Mouse (Mus musculus): ENCODE measurements around the gene Slc7a8. TPM values are rescaled to one million over a fixed set of nuclear protein-coding genes. Genes with fewer than 3 reads are reported as not detected.

Gene Slc7a8
- 4.8 and 5.6 TPM in 2 replicates for polyA plus RNA-seq (2014; fragmentation: Nextera tagmentation; extraction: Ambion mirVana)

DNA sequence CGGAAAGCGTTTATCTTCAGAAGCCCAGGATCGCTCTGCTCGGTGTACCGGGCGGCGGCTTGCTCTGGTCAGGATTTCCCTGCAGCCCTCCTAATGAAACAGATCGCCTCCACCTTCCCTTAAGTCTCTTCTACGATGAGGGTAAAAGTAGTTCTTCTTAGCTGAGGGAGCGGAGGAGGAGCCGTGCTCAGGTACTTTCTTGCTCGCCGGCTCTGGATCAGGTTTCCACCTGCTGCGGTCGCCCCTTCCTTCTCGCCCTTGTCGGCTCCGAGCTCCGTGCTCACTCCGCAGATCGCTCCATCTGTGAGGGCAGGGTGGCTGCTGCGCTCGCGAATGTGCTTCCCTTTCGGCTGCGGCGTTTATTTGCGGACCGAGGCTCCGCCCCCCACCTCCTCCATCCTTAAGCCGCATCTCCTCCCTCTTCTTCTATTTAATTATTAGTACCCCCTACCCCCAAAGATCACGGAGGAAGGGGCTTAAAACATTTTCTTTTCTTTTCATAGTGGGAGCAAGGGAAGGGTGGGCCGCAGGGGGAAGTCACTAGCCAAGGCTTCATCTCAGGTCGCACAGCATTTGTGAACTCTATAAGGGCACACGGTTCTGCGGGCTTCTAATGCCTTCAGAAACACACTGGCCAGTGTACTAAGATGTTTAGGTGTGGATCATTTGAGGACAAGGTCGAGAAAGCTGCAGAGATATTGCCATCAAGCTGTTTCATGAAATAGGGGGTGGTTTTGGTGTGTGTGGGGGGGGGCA lies at the start of gene Slc7a8:
TSS of gene Slc7a8 (minus strand) at position 337 of the 756 bp plus-strand sequence.
- Histone ChIP-seq H3K4me1 (ENCODE audit: control insufficient read depth, insufficient read depth, low read length) (peaks cover 5% of the 10 kb centered on the region; the same call in 1 of the 2 replicates), H3K4me3 (ENCODE audit: low read depth, low read length) (peak within 1 kb of the TSS; percentile 56), H3K36me3 (ENCODE audit: control insufficient read depth, insufficient read depth, low read length) (no peaks in the 10 kb centered on the region), H3K27ac (ENCODE audit: low read depth, low read length) (no peak within 1 kb of the TSS), H3K9ac (ENCODE audit: low read depth, low read length) (peak within 1 kb of the TSS; percentile 66), H3K9me3 (replicated peaks; ENCODE audit: control insufficient read depth, low read length) (no peaks in the 10 kb centered on the region), H3K27me3 (ENCODE audit: control insufficient read depth, insufficient read depth, low read length) (peaks cover 19% of the 10 kb centered on the region), H3K4me2 (peak within 1 kb of the TSS; percentile 90)
- 2% methylated on average over 37 of the region's 37 CpGs for WGBS (ENCODE audit: insufficient replicate concordance)
- ATAC-seq (replicated peaks; ENCODE audit: insufficient number of reproducible peaks, low FRiP score, low TSS enrichment) = 0 out of 2 replicates have a peak, but pooled peaks have one; percentile 31

DNA sequence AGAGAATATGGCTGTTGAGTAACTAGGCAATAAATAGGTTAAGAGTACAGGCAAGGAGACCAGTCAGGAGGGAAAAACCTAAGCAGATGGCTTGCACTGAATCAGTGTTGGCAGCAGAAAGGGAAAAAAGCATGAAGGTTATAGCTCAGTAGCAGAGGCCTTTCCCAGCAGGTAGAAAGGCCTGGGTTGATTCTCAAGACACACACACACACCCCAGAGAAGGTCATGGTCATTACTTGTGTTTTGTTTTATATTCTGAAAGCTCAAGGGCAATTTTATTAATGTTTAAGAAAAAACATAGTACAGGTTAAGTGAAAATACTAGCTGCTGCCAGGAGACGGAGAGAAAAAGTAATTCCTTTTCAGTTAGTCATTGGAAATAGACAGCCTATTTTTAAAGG lies 42.0 kb upstream of the Slc7a8 start:
- Histone ChIP-seq H3K4me1 (ENCODE audit: control insufficient read depth, insufficient read depth, low read length) (no peaks in the 10 kb centered on the region), H3K27ac (ENCODE audit: low read depth, low read length) (no peak overlapping the region), H3K4me3 (ENCODE audit: low read depth, low read length) (no peak overlapping the region), H3K9me3 (replicated peaks; ENCODE audit: control insufficient read depth, low read length) (no peaks in the 10 kb centered on the region), H3K9ac (ENCODE audit: low read depth, low read length) (no peak overlapping the region), H3K36me3 (ENCODE audit: control insufficient read depth, insufficient read depth, low read length) (no peaks in the 10 kb centered on the region), H3K4me2 (no peak overlapping the region), H3K27me3 (ENCODE audit: control insufficient read depth, insufficient read depth, low read length) (no peaks in the 10 kb centered on the region)
- ATAC-seq (replicated peaks; ENCODE audit: insufficient number of reproducible peaks, low FRiP score, low TSS enrichment) = no peak
- 81% methylated on average over 1 of the region's 1 CpGs for WGBS (ENCODE audit: insufficient replicate concordance)

DNA sequence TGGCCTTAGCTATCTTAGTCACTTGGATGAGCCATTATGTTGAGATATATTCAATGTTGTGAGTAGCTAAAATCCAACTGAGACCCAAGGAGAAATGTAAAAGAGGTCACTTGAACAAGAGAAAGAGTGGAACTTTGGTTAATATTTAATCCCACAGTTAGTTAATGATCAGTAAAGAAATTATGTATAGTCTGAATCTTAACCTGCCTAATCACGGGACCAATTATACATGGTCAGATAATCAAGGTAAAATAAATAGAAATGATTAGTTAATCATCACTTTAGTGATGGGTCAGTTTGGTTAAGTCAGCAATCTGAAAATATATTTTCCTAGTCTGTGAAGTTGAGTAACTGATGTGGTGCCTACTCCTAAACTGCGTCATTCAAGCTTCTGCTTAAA lies 40.6 kb upstream of the Slc7a8 start:
- no peak overlapping the region for H3K9ac ChIP-seq (ENCODE audit: low read depth, low read length)
- no peaks in the 10 kb centered on the region for H3K4me1 ChIP-seq (ENCODE audit: control insufficient read depth, insufficient read depth, low read length)
- WGBS (ENCODE audit: insufficient replicate concordance) = 78% methylated on average over 2 of the region's 2 CpGs
- no peaks in the 10 kb centered on the region for H3K9me3 ChIP-seq (replicated peaks; ENCODE audit: control insufficient read depth, low read length)
- H3K4me2 ChIP-seq = no peak overlapping the region
- no peaks in the 10 kb centered on the region for H3K27me3 ChIP-seq (ENCODE audit: control insufficient read depth, insufficient read depth, low read length)
- ATAC-seq (replicated peaks; ENCODE audit: insufficient number of reproducible peaks, low FRiP score, low TSS enrichment) = no peak
- H3K4me3 ChIP-seq (ENCODE audit: low read depth, low read length) = no peak overlapping the region
- no peaks in the 10 kb centered on the region for H3K36me3 ChIP-seq (ENCODE audit: control insufficient read depth, insufficient read depth, low read length)
- H3K27ac ChIP-seq (ENCODE audit: low read depth, low read length) = no peak overlapping the region

DNA sequence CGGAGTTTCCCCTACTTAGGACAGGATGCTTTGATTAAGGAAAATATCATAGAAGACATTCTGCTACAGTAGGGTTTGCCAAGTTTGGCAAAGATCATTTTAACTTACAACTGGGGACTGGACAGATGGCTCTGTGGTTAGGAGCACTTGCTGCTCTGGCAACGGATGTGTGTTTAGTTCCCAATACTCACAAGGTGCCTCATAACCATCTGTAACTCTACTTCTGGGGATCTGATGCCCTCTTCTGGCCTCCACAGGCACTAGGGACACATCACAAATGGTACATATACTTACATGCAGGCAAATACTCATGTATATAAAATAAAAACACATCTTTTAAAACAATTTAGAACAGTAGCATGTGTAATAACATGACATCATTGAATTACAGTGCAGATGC lies 36.0 kb upstream of the Slc7a8 start:
- no peaks in the 10 kb centered on the region for H3K36me3 ChIP-seq (ENCODE audit: control insufficient read depth, insufficient read depth, low read length)
- no peak overlapping the region for H3K4me3 ChIP-seq (ENCODE audit: low read depth, low read length)
- no peak overlapping the region for H3K9ac ChIP-seq (ENCODE audit: low read depth, low read length)
- no peak overlapping the region for H3K27ac ChIP-seq (ENCODE audit: low read depth, low read length)
- no peak overlapping the region for H3K4me2 ChIP-seq
- no peak for ATAC-seq (replicated peaks; ENCODE audit: insufficient number of reproducible peaks, low FRiP score, low TSS enrichment)
- H3K4me1 ChIP-seq (ENCODE audit: control insufficient read depth, insufficient read depth, low read length) = no peaks in the 10 kb centered on the region
- no peaks in the 10 kb centered on the region for H3K27me3 ChIP-seq (ENCODE audit: control insufficient read depth, insufficient read depth, low read length)
- H3K9me3 ChIP-seq (replicated peaks; ENCODE audit: control insufficient read depth, low read length) = no peaks in the 10 kb centered on the region
- WGBS (ENCODE audit: insufficient replicate concordance) = 45% methylated on average over 2 of the region's 2 CpGs

DNA sequence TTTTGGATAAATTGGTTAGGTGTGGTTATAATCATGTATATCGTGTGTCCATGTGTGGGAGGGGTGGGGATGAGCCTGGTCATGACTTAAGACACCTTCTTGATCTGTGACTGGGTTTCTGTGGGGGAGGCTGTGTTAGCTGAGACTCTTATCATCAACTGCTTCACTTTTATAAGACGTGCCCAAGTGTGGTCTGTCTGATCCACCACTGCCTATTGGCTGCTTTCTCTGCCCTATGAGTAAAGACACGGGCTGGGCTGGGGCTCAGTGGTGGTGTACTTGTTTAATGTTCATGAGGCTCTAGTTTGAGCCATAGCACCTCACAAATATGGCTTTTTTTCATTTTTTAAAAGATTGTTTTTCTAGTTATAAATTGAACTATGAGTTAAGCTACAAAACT lies 34.0 kb upstream of the Slc7a8 start:
- WGBS (ENCODE audit: insufficient replicate concordance) = 53% methylated on average over 3 of the region's 3 CpGs
- ATAC-seq (replicated peaks; ENCODE audit: insufficient number of reproducible peaks, low FRiP score, low TSS enrichment) = no peak

DNA sequence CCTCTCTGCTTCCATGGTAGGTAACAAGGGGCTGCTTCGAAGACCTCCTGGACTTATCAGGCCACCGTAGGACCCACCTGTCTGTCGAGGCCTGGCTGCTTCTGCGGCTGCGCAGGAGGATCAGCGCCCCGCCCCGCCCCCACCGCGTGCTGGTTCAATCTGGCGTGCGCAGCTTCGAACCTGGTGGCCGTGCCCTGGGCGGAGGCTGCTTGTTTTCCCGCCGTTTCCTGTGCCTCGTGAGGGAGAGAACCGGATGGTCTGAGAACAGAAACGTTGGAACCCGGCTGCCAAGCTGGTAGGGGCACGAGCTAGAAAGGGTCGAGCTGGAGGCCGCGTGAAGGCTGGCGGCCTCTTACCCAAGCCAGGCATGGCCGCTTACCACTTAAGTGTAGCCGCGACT lies 32.2 kb upstream of the Slc7a8 start, which contains the start of gene Rnf212b:
TSS of gene Rnf212b (plus strand) at position 151 of the 400 bp plus-strand sequence.
- Histone ChIP-seq H3K9me3 (replicated peaks; ENCODE audit: control insufficient read depth, low read length) (no peaks in the 10 kb centered on the region), H3K36me3 (ENCODE audit: control insufficient read depth, insufficient read depth, low read length) (no peaks in the 10 kb centered on the region), H3K4me1 (ENCODE audit: control insufficient read depth, insufficient read depth, low read length) (peaks cover 6% of the 10 kb centered on the region; the same call in 1 of the 2 replicates), H3K27ac (ENCODE audit: low read depth, low read length) (no peak within 1 kb of the TSS), H3K27me3 (ENCODE audit: control insufficient read depth, insufficient read depth, low read length) (no peaks in the 10 kb centered on the region), H3K4me2 (no peak within 1 kb of the TSS), H3K4me3 (ENCODE audit: low read depth, low read length) (no peak within 1 kb of the TSS), H3K9ac (ENCODE audit: low read depth, low read length) (no peak within 1 kb of the TSS)
- 72% methylated on average over 29 of the region's 29 CpGs for WGBS (ENCODE audit: insufficient replicate concordance)
- no peak for ATAC-seq (replicated peaks; ENCODE audit: insufficient number of reproducible peaks, low FRiP score, low TSS enrichment)

More for the DNA sequence above, 34.0 kb upstream of the Slc7a8 start:
- Histone ChIP-seq H3K4me1 (ENCODE audit: control insufficient read depth, insufficient read depth, low read length) (no peaks in the 10 kb centered on the region), H3K9ac (ENCODE audit: low read depth, low read length) (no peak overlapping the region), H3K4me2 (no peak overlapping the region), H3K4me3 (ENCODE audit: low read depth, low read length) (no peak overlapping the region), H3K27me3 (ENCODE audit: control insufficient read depth, insufficient read depth, low read length) (no peaks in the 10 kb centered on the region), H3K36me3 (ENCODE audit: control insufficient read depth, insufficient read depth, low read length) (no peaks in the 10 kb centered on the region), H3K9me3 (replicated peaks; ENCODE audit: control insufficient read depth, low read length) (no peaks in the 10 kb centered on the region), H3K27ac (ENCODE audit: low read depth, low read length) (no peak overlapping the region)

DNA sequence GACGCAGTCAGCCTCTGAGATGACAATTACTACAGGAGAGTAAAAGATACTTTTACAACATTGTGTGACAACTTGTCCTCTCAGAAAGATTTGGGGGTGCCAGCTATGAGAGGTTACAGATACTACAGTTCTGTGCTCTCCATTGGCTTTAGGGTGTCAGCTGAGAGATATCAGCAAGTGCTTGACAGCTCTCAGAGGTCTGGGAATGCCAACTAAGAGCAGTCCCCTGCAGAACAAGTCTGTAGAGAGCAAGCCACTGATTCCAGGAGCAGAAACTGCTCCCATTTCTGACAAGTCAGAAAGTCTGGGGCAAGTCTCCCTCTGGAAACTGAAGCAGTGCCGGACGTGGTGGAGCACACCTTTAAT lies 27.9 kb upstream of the Slc7a8 start:
- Histone ChIP-seq H3K4me1 (ENCODE audit: control insufficient read depth, insufficient read depth, low read length) (peaks cover 7% of the 10 kb centered on the region; the same call in 1 of the 2 replicates), H3K4me2 (no peak overlapping the region; the same call in 1 of the 2 replicates), H3K27me3 (ENCODE audit: control insufficient read depth, insufficient read depth, low read length) (no peaks in the 10 kb centered on the region), H3K27ac (ENCODE audit: low read depth, low read length) (peak overlapping the region; percentile 78), H3K36me3 (ENCODE audit: control insufficient read depth, insufficient read depth, low read length) (no peaks in the 10 kb centered on the region), H3K9ac (ENCODE audit: low read depth, low read length) (no peak overlapping the region), H3K9me3 (replicated peaks; ENCODE audit: control insufficient read depth, low read length) (no peaks in the 10 kb centered on the region), H3K4me3 (ENCODE audit: low read depth, low read length) (no peak overlapping the region)
- ATAC-seq (replicated peaks; ENCODE audit: insufficient number of reproducible peaks, low FRiP score, low TSS enrichment) = no peak
- WGBS (ENCODE audit: insufficient replicate concordance) = 33% methylated on average over 3 of the region's 3 CpGs

DNA sequence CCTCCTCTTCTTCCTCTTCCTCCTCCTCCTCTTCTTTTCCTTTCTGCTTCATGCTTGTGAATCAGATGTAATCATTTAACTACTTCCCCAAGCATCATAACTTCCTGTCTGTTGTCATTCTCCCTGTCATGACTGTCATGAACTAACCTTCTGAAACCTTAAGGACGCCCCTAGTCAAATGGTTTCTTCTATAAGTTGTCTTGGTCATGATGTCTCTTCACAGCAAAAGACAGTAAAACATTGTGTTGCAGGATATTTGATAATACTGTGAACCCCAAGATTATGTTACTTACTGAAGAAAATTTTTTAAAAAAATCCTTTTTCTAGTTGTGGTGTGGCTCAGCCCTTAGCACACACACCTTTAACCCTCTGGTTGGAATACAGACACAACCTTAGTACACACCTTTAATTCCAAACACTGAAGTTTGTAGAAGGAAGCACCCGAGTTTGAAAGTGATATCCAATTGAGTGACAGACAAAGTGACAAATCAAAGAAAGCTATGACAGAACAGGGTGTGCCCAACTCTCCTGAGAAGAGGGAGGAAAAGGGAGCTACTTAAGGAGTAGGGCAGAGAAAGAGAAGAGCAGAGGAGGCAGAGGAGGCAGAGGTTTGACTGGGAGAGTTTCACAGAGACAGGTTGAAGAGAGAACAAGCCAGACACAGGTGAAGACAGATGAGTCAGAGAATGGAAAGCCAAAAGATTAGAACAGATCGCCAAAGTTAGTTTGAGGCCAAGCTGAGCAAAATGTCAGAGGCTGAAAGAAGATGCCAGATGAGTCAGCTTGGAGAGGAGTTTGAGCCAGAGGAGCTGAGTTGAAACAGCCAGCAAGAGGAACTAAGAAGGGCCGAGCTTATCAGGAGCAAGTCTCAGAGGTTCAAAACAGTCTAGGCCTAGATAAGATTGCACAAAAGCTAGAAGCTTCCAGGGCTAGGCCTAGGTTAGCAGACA lies 27.2 kb upstream of the Slc7a8 start:
- Histone ChIP-seq H3K36me3 (ENCODE audit: control insufficient read depth, insufficient read depth, low read length) (no peaks in the 10 kb centered on the region), H3K9me3 (replicated peaks; ENCODE audit: control insufficient read depth, low read length) (no peaks in the 10 kb centered on the region), H3K4me1 (ENCODE audit: control insufficient read depth, insufficient read depth, low read length) (peaks cover 7% of the 10 kb centered on the region; the same call in 1 of the 2 replicates), H3K27ac (ENCODE audit: low read depth, low read length) (peak overlapping the region; percentile 78), H3K9ac (ENCODE audit: low read depth, low read length) (no peak overlapping the region), H3K4me3 (ENCODE audit: low read depth, low read length) (no peak overlapping the region), H3K4me2 (peak overlapping the region; percentile 22; the same call in 1 of the 2 replicates), H3K27me3 (ENCODE audit: control insufficient read depth, insufficient read depth, low read length) (no peaks in the 10 kb centered on the region)
- ATAC-seq (replicated peaks; ENCODE audit: insufficient number of reproducible peaks, low FRiP score, low TSS enrichment) = no peak
- 38% methylated on average over 4 of the region's 4 CpGs for WGBS (ENCODE audit: insufficient replicate concordance)

Data from heart, embryonic 11.5 days (tissue).